Mouse (Mus musculus): Measurements from ENCODE around the gene Arhgef39. TPM values are rescaled to one million over a fixed set of nuclear protein-coding genes. Genes with fewer than 3 reads are reported as not detected.

The Arhgef39 gene
- total RNA-seq, 2 experiments from 2014 or later = 47.5 to 55.1 TPM

- ATAC-seq (replicated peaks; ENCODE audit: poor library complexity) = no peak
These were observed 18.5 kb downstream of the Arhgef39 start for GRCm38 (mm10) chr4:43480985-43481384.

GRCm38 (mm10) chr4:43478906-43479832 lies 20.3 kb downstream of the Arhgef39 start:
- peak; percentile 51 for ATAC-seq (replicated peaks; ENCODE audit: poor library complexity)

DNA sequence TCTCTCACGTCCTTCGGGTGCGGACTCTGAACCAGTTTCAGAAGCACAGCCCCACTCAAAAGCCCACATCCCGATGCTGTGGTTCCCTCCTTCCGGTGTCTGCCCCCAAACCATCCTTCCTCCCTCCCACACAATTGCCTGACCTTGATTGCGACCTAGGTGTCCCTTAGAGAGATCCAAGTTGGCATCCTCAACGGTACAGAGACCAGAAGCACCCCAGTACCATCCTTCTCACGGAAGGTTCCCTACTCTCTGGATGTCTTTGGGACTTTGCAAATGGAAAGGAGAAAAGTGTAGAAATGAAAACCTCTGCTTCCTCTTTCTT lies 21.0 kb downstream of the Arhgef39 start:
- ATAC-seq (replicated peaks; ENCODE audit: poor library complexity) = peak; percentile 20; the same call in 1 of the 2 replicates

GRCm38 (mm10) chr4:43477857-43478533 lies 21.5 kb downstream of the Arhgef39 start:
- ATAC-seq (replicated peaks; ENCODE audit: poor library complexity) = peak; percentile 91

GRCm38 (mm10) chr4:43476604-43477003 lies 22.9 kb downstream of the Arhgef39 start:
- ATAC-seq (replicated peaks; ENCODE audit: poor library complexity) = peak; percentile 43; the same call in 1 of the 2 replicates

- no peak for ATAC-seq (replicated peaks; ENCODE audit: poor library complexity)
These were observed 25.9 kb downstream of the Arhgef39 start for GRCm38 (mm10) chr4:43473636-43474035.

- 0 out of 2 replicates have a peak, but pooled peaks have one; percentile 37 for ATAC-seq (replicated peaks; ENCODE audit: poor library complexity)
These were observed 29.2 kb downstream of the Arhgef39 start for GRCm38 (mm10) chr4:43470301-43470700.

DNA sequence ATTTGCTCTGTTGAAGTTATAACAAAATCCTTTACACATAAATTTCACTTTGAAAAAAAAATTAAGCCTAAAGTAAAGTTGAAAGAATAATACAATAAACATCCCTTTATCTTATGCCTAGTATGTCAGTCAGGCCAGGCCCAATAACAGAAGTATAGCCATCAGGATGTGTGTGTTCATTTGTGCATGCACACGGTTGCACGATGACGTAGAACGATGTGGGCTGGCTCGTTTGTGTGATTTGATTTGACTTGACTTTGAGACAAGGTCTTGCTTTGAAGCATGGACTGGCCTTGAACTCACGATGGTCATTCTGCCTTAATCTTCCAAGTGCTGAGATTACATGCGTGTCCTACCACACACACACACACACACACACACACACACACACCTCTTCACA lies 32.6 kb downstream of the Arhgef39 start:
- no peak for ATAC-seq (replicated peaks; ENCODE audit: poor library complexity)

GRCm38 (mm10) chr4:43465935-43466334 lies 33.6 kb downstream of the Arhgef39 start:
- peak; percentile 69 for ATAC-seq (replicated peaks; ENCODE audit: poor library complexity)

DNA sequence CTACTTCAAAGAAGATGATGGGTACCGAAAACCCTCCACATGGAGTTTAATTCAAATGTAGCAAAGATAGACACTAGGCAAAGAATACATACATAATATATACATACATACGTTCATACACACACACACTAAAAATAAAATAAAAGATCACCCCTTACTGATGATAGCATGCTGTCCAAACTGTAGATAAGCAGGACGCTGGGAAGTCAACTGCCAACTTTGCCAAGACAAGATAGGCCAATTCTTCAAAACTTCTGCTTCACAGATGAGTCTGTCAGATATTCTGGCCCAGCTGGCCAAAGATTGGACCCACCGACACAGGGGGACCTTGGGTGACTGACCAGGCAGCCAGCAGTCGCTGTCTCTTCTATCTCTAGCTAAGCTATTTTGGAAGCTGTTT lies 36.4 kb downstream of the Arhgef39 start:
- ATAC-seq (replicated peaks; ENCODE audit: poor library complexity) = no peak

GRCm38 (mm10) chr4:43457124-43457523 lies 42.4 kb downstream of the Arhgef39 start:
- ATAC-seq (replicated peaks; ENCODE audit: poor library complexity) = no peak; the same call in 1 of the 2 replicates

- peak; percentile 24; the same call in 1 of the 2 replicates for ATAC-seq (replicated peaks; ENCODE audit: poor library complexity)
These were observed 43.0 kb downstream of the Arhgef39 start for GRCm38 (mm10) chr4:43456470-43456869.

DNA sequence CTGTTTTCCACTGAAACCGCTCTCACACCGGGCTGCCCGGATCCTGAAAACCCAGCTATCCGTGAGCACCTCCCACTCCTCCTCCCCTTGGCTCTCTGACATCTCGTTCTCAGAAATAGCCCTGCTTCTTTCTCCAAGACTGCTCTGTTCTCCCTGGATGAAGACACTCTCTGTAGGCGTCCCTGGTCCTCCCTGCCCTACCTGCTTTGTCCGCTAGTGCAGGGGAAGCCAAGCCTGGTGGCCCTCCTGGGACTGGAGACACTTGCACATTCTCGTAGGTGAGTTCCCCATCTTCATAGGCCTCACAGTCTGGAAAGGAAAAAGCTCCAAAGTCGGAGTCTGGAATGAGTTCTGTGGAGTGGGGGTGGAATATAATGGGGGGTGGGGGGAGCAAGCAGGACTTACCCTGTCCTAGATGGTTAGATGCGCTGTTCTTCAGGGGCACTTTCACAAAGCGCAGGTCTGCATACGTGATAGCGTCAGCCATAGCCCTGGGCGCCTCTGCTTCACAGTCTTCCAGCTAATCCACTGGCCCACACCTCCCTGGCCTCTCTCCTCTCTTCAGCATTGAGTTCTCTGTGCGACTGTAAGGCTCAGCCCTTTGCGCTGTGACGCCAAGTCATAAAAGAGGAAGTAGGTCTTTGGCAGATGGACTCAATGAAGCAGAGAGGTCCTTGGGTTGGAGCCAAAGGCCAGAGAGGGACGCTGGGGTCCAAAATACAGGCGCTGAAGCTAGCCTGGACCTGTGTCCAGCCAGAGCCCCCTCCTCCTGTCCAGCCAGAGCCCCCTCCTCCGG lies 45.3 kb downstream of the Arhgef39 start, which contains the start of gene Cd72:
Gene Cd72, minus strand, starts transcription at position 588 of the 796 bp plus-strand sequence.
- peak; percentile 73 for ATAC-seq (replicated peaks; ENCODE audit: poor library complexity)

- no peak for ATAC-seq (replicated peaks; ENCODE audit: poor library complexity)
These were observed 46.1 kb downstream of the Arhgef39 start for GRCm38 (mm10) chr4:43453413-43453812.

DNA sequence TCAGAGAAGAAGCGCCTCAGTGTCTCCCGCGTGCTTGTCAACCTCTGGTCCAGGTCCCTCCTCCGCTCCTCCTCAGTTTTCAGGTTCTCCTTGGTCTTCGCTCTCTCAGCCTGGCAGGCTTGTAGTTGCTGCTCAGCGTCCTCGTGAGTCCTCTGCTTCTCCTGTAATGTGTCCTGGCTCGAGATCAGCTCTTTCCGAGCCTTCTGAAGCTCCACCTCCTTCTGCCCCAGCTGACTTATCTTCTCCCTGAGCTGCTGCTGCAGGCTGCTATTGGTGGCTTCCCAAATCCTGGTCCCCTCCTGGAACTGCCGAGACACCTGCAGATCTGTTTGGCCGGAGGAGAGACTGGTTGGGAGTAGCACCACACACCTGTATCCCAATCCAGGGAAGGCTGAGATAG lies 47.2 kb downstream of the Arhgef39 start:
- no peak for ATAC-seq (replicated peaks; ENCODE audit: poor library complexity)

- no peak for ATAC-seq (replicated peaks; ENCODE audit: poor library complexity)
These were observed 50.9 kb downstream of the Arhgef39 start for GRCm38 (mm10) chr4:43448554-43448953.

GRCm38 (mm10) chr4:43447251-43447650 lies 52.2 kb downstream of the Arhgef39 start:
- ATAC-seq (replicated peaks; ENCODE audit: poor library complexity) = peak; percentile 59
